Mouse (Mus musculus): ENCODE results near the gene Zbed4.
"Not testable (repeated sequence)": the region's sequence is repeated elsewhere in the genome, so short reads cannot be mapped to it uniquely, and the experiment has no call there.

Zbed4 gene

DNA sequence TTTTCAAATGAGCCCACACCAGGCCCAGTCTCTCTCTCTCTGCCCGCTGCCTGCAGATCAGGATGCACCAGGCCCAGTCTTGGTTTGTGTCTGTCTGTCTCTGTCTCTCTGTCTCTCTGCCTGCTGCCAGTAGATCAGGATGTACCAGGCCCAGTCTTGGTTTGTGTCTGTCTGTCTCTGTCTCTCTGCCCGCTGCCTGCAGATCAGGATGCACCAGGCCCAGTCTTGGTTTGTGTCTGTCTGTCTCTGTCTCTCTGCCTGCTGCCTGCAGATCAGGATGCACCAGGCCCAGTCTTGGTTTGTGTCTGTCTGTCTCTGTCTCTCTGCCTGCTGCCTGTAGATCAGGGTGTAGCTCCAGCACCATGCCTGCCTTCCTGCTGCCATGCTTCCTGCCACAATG, 62.4 kb downstream of the Zbed4 start:
- not testable (repeated sequence) for DNase-seq

DNA sequence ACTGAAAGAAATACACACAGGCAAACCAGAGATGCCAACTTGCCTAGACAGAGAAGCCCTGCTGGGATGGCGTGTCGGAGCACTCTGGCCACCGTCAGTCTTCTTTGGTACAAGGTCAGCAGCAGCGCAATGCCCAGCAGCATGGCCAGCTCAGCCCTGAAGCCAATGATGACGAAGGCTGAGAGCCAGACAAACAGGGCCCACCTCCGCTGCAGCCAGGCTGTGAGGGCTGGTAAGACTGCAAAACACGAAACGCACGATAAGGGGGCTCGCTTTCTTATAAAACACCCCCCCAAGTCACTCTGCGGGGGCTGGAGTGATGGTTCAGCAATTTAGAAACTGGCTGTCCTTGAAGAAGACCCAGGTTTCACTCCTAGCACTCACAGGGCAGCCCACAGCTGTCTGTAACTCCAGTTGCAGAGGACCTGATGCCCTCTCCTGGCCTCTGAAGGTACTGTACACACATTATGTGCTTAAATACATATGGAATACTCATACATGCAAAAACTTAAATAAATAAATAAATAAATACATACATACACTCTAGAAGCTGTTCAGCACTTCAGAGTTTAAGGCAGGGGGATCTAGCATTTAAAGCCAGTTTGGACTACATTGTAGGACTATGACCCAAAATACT, 63.1 kb downstream of the Zbed4 start:
- DNase-seq: no peak

DNA sequence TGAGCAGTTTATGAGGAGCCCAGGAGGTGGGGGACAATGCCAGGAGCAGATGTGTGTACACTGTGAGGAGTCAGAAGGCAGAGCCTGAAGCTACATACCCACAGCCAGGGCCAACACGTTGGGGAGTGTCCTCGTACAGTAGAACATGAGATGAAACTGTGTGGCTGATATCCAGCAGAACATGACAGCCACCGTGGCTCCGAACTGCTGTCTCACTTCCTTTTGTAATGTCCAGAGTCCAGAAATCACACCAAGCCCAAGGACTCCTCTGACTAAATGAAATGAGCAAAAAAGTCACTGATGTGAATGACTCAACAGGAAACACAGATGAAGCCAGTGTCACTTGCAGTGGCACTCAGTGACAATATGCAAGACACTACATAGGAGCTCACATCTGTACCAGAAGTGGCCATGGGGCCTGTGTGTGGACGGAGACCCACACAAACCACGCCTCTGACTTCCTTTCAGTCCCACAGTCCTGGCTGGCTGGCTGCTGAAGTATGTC, 63.8 kb downstream of the Zbed4 start:
- DNase-seq: no peak

DNA sequence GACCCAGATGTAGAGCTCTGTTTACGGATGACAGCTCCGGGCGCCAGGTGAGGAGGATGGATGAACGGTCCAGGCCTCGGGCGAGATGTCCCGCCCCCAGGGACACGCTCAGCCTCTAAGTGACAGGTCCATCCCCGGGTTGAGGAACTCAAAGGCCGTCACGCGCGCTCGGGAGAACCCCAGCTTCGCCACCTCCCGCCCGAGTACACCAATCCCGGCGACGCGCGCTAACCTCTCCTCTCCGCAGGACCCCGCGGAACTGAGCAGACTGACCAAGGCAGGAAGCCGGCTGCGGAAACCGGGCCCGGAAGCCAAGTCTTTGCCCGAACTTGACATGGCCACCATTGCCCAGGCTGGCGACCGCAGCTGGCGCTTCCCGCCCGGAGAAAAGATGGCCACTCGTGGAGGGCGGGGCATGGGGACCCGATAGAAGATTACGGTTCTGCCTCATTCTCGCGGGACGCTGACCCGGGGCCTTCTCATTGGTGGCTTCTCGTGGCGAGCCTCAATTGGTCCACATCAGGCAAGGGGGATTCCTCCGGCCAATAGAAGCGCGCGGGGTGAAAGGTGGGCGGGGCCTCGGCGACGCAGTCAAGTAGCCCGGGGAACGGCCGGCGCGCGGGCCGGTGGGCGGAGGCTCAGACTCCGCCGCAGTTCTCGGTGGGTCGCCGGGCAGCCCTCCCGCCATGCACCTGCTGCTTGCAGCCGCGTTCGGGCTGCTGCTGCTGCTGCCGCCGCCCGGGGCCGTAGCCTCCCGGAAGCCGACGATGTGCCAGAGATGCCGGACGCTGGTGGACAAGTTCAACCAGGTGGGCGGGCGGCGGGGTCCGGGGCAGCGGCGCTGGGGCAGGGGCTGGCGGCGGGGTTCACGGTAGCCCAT, 67.8 kb downstream of the Zbed4 start, which contains the start of the genes Alg12 and Creld2:
Gene Alg12, minus strand, starts transcription at position 293 of the 880 bp plus-strand sequence.
Gene Creld2, plus strand, starts transcription at position 621 of the 880 bp plus-strand sequence.
- DNase-seq: peak; percentile 99

DNA sequence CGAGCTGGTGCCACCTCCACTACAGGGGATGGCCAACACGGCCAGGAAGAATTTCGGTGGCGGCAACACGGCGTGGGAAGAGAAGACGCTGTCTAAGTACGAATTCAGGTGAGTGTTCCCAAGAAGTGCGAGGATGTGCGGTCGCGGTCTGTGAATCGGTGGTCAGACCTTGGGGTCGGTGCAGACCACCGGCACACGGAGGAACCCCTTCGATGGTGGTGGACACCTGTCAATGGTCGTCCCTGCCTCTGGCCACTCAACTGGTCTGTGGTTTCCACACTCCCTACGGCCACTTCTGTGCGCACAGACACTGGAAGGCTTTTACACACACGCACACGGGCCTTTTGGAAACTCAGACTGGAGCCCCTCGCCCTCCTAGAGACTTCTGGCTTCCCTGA, 68.4 kb downstream of the Zbed4 start:
- no peak for DNase-seq

DNA sequence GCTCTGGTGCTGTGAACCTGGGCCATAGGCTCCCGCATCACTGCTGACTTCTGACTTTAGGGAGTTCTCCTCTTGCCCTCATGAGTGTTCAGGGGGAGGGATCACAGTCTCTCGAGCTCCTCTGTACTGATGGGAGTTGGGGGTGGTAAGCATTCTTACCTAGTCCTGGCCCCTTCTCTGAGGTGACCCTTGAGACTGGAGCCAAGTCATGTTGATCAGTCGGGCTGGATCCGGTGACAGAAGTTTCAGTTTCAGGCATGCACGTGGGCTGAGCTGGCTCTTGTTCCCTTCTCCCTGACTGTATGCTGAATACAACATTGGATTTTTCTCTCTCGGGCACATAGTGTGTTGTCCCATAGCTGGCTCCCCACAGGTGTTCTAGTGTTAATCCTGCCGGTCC, 69.9 kb downstream of the Zbed4 start:
- no peak for DNase-seq

DNA sequence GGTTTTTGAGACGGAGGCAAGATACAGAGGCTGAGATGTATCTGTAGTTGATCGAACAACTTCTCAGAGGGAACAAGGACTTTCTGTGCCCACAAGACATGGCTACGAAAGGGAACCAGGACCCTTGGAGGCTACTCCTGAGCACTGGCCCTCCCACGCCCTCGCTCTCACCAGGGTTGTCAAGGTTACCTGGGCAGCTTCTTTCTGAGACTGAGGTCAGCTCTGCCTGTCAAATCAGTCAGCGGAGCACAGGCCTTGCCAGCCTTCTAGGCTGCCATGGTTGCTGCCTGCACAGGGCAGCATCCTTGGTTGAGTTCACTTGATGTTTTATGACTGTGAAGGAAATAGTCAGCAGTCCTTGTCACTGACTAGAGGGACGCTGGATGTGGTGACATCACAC, 71.1 kb downstream of the Zbed4 start:
- no peak for DNase-seq

DNA sequence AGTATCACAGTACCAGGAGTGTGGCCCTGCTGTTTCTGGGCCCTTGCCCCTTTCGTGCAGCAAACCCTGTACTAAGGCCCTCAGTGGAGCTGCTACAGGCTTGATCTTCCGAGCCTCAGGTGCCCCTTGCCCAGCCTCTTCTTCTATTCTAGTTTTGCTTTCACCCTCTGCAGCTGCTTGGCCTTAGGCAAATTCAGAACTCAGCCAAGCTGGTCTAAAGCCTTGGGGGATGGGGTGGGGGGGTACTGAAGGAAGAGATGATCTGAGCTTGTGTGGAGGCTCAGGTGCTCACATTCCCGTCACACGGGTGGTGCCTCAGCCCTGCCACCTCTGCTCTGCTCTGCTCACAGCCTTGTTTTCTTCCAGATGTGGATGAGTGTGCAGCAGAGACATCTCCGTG, 71.9 kb downstream of the Zbed4 start:
- DNase-seq: no peak

DNA sequence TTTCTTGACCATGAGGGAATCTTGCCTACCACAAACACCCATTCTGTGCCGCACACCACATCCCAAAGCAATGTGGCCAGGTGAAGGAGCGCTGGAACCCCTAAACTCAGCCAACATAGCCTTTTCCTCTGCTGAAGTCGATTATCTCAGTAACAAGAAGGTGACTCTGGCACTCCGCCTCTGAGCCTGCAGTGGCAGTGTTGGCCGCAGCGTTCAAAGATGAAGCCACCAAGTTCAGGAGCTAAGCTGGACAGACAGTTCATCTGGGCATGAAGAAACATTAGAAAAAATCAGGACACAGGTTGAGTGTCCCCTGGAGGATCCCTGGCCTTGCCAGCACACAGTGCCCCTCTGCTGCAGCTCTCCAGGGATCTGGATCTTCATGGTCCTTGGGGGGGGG, 76.0 kb downstream of the Zbed4 start:
- no peak for DNase-seq

DNA sequence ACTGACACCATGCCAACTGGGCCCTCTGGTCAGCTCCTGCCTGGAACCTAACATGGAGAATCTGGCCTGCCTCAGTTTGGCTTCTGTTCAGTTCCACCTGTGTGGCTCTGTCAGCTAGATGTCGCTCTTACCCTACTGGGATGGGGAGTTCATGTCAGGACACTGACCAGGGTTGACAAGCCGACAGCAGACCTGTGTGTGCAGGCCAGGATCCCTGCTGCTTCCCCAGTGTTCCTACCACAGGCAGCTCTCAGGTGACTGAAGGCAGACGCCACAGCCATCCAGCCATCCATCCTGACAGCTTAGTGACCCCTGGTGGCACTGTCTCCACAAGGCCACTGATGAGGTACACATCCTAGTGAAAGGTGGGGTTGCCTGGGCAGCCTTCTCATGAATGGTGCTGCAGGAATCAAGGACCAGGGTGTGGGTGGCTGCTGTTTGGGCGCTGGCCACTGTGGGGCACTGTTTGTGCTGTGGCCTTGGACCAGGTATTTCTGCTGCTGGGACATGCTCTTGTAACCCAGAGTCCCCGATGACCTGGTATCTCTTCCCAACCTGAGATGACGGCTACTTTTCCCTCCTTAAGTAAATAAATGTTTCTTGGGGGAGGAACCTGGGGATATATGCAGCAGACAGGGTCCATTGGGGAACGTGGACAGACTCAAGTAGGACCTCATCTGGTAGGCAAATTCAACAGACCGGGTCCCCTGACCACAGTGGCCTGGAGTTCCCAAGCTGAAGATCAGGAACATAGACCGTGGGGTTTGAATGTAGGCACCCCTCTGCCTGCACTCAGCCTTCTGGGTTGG, 76.7 kb downstream of the Zbed4 start:
- DNase-seq: peak; percentile 65

DNA sequence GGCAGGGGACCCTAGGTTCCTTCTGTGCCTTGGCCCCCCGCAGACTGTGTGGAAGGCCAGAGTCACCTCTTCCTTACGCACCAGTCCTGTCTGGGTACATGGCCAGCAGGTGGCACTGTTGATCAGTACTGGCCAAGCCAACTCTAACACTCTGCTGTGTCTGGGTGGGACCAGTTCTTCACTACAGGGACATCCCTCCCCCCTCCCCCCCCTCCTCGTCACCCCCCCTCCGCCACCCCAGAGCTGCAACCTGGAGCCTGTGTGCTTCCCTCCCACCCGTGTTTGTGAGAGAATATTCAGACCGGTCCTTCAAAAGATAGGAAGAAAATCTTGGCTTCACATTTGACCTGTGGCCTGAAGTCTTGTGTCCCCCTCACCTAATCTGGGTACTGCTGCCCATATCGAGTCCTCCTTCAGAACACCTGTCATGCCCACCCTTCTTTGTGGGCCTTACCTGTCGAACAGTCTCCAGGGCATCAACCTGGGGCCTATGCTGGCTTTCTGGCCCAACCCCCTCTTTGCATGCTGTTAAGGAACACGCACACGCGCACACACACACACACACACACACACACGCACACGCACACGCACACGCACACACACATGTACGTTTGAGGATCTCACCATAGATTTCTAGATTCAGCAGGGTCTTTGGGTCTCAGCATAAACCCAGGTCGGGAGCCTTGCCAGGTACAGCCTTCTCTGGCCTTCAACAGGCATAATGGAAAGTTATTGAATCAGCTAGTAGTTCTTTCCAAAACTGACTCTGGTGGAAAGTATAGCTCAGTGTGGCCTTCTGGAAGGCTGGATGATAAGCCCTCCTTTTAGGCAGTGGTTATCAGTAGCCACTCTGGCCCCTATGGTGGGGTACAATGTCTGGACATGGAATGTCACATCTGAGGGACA, 77.6 kb downstream of the Zbed4 start:
- peak; percentile 86 for DNase-seq

DNA sequence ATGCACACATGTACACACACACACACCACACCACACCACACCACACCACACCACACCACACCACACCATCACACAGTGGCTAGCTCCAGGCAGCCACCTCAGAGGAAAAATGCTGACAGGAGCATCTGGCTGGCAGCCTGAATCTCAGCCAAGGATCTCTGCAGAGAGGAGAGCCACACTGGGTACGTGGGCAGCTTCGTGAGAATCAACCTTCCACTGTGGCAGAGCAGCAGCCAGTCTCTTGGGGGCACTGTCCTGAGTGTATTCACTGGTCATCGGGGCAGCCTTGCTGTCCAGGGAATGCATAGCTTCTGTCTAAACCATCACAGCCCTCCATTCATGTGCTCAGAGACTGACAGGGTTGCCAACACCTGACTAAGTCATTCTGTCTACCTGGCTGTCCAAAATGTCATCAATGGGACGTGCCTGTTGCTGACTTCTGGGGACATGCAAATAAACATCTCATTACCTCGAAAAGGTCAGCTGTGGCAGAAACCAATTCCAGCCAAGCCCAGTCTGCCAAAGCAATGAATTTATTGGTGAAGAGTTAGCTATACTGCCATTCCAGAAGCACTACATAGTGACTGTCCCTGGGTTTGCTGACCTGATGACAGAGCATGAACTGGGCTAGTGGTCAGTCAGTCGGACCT, 78.5 kb downstream of the Zbed4 start:
- no peak for DNase-seq

DNA sequence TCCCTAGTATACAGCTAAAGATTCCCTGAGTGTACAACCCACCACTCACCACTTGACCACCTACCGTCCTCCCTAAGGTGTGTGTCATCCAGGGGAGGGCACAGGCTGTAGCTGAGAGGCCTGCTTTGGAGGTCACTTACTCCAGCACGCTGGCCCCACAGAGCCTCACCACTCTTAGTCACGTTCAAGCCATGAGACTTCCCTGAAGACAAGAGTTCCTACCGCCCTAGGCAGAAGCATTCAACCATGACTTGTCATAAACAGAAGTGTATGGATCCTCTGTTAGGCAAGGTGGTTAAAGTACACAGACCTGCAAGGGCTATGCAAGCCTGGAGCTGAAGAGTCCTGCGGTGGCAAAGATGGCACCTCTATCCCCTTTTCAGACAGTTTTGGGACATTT, 79.2 kb downstream of the Zbed4 start:
- no peak for DNase-seq

DNA sequence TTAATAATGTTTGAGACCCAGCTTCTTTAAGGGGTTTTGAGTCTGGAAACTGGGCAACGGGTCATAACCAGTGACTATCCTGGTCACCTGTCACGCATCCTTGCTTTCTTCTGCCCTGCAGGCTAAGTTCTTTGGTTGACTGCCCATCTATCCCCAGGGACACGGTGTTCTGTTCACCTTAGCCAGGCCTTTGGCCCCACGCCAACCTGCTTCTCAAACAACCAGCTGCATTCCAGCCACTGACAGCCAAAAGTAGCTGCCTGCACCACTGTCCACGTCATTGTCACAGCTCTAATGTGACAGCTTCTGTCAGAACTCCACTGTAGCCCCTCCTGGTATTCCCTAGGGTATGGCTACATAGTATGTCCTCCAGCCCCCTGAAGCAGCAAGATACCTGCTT, 80.0 kb downstream of the Zbed4 start:
- DNase-seq: no peak

DNA sequence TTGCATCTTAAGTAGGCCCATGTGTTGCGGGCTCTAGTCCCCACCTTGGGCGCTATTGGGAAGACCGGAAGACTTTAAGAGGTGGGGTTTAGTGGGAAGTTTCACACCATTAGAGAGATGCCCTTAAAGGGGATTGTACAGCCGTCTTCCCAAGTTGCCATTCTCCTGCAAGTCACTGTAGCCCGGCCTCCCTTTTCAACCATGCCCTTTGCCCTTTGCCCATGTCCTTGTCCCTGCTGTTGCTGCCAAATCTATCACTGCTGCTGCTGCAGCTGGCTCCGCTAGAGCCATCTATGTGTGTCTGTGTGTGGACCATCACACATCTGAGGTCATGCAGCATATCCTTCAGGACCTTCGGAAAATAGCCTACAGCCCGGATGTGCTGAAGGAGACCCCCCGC, 81.1 kb downstream of the Zbed4 start:
- no peak for DNase-seq

Measured in thymus, postnatal 25 days (tissue).